Mouse (Mus musculus) spleen, adult 2 months (tissue): Measurements from ENCODE around the gene Serpina3m.

Experiments used
- CTCF ChIP-seq: fragments of 200-500 bp; IDR thresholded peaks from 2 replicates; pipeline ENCODE4 v1.5.1; 2011; ENCODE audit warnings: mild to moderate bottlenecking, inconsistent platforms; ENCODE audit not compliant: insufficient read depth, insufficient read length, insufficient replicate concordance; ENCODE audit errors: extremely low read depth
- POLR2A ChIP-seq: fragments of 200-500 bp; IDR thresholded peaks from 2 replicates; pipeline ENCODE4 v1.6.1; 2011; ENCODE audit warnings: low read depth, low read length, inconsistent platforms

DNA sequence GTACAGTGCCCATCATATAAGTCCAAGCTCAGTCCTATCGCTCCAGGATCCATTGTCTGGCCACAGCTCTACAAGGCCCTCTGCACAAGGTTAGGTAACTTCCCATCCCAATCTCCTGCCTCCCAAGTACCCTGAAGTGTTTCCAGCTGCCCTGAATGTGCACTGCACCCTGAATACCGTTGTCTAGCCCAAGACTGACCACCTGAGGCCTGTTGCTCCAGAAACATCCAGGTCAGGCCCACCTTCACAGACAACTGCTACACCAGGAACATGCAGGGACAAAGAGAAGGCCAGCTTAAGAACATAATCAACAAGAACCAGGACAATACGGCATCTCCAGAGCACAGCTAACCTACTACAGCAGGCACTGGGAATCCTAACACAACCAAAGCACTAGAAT, 31.7 kb downstream of the Serpina3m start:
- TF ChIP-seq POLR2A: no peak
- TF ChIP-seq CTCF: no peak
